ENCODE assay signal across 20 mouse cellular contexts in the genomic region with DNA sequence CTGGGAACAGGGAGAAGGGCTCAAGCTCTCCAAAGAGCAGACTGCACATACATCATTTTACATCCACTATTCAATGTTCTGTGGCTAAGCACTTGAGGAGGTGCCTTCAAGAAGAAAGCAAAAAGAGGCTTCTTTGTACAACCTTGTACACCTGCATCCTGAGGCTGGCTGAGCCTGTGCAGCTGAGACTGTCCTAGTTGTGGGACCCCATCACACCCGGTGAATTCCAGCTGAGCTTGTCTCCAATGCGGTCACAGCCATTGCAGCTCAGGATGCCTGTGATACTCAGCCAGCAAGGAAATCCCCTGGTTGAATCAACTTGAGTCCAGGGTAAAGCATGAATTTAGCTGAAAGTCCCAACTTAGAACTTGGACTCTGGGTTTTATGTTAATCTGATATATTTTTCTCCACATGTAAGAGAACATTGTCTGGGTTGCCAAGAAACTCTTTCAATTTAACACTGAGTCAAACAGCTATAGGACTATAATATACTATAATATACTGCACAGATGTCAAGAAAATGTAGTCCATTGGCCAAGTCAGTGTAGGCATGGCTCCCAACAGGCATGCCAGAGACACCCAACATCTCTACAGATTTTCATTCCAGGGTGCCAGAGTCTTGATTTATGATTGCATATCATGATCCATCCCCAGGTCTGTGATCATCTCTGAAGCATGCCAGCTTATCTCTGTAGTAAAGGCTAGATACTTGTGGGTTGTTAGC.
A peak's percentile ranks its signal among the peaks of the same experiment; 100 is the strongest.
DNase-seq lines count a peak whose midpoint lies in the region; ATAC-seq and TF ChIP-seq lines count a peak whose summit lies in the region.
"Had no signal": no experiment of that assay in that cellular context is flagged by ENCODE, and none has a peak within 500 bp of the region (broad histone marks: within the 10 kb centered on the region; RNA-seq: fewer than 3 reads in every experiment).

No protein-coding gene starts in this region.

- H3K27me3 ChIP-seq in intestine, embryonic 14.5 days (replicated peaks; ENCODE audit: control insufficient read depth, insufficient read depth, low read length): no peaks in the 10 kb centered on the region
- no peaks in the 10 kb centered on the region for H3K27me3 ChIP-seq in intestine, embryonic 15.5 days (replicated peaks)
- H3K27me3 ChIP-seq in thymus, adult 2 months (ENCODE audit: control insufficient read depth, insufficient read depth, low read length): no peaks in the 10 kb centered on the region
- H3K27me3 ChIP-seq: embryonic facial prominence, embryonic 12.5 days; forebrain, embryonic 12.5 days; heart, embryonic 13.5 days; hindbrain, embryonic 15.5 days had no signal

- DNase-seq in intestine, embryonic 14.5 days (ENCODE audit: low spot score): peak; percentile 29
- peak; percentile 28 for DNase-seq in thymus, adult 2 months
- DNase-seq in thymus, postnatal 25 days: peak; percentile 44
- no peak for DNase-seq in c-Kit-positive CD71-positive TER-119-positive erythroid progenitor cells, embryonic 14.5 days (ENCODE audit: low spot score)
- DNase-seq in gastrocnemius, postnatal 25 days: no peak
- DNase-seq in layer of hippocampus, postnatal 14 days (ENCODE audit: low spot score in 2 of 2): no peak
- DNase-seq: adrenal gland, adult 2 months; adrenal gland, postnatal 25 days; cerebellum, adult 11 months; cerebellum, adult 8-10 months; cerebellum, postnatal 14 days; embryo, embryonic 11 days; gastrocnemius, postnatal 10 days; heart, postnatal 36 days had no signal

- no peak for TF ChIP-seq CTCF in thymus, adult 2 months (IDR thresholded peaks at IDR 0.05; ENCODE audit: borderline replicate concordance, control insufficient read depth, extremely low read depth, insufficient read depth, low read length, poor library complexity)

- ATAC-seq in intestine, embryonic 14.5 days (replicated peaks; ENCODE audit: low FRiP score, low TSS enrichment, low read depth): no peak
- no peak for ATAC-seq in intestine, embryonic 15.5 days
- ATAC-seq: forebrain, embryonic 16.5 days had no signal

- H3K4me2 ChIP-seq in intestine, embryonic 14.5 days (ENCODE audit: low read length): no peak overlapping the region
- H3K4me2 ChIP-seq in intestine, embryonic 15.5 days (replicated peaks): no peak overlapping the region
- H3K4me2 ChIP-seq: embryonic facial prominence, embryonic 12.5 days; forebrain, embryonic 12.5 days; heart, embryonic 13.5 days; hindbrain, embryonic 15.5 days had no signal

- TF ChIP-seq POLR2A in thymus, adult 2 months (IDR thresholded peaks at IDR 0.05; ENCODE audit: control insufficient read depth, extremely low read depth, insufficient read depth, low read length, poor library complexity): no peak

- no peaks in the 10 kb centered on the region for H3K36me3 ChIP-seq in intestine, embryonic 14.5 days (ENCODE audit: control insufficient read depth, insufficient read depth, low read length)
- H3K36me3 ChIP-seq in intestine, embryonic 15.5 days: no peaks in the 10 kb centered on the region
- H3K36me3 ChIP-seq in thymus, adult 2 months (ENCODE audit: control insufficient read depth, insufficient read depth, low read length): no peaks in the 10 kb centered on the region
- H3K36me3 ChIP-seq: embryonic facial prominence, embryonic 12.5 days; forebrain, embryonic 12.5 days; heart, embryonic 13.5 days; hindbrain, embryonic 15.5 days had no signal

- no peaks in the 10 kb centered on the region for H3K9me3 ChIP-seq in intestine, embryonic 14.5 days (ENCODE audit: control insufficient read depth, low read length)
- H3K9me3 ChIP-seq in intestine, embryonic 15.5 days: no peaks in the 10 kb centered on the region
- H3K9me3 ChIP-seq: embryonic facial prominence, embryonic 12.5 days; forebrain, embryonic 12.5 days; heart, embryonic 13.5 days; hindbrain, embryonic 15.5 days had no signal

- H3K4me1 ChIP-seq in intestine, embryonic 14.5 days (replicated peaks; ENCODE audit: control insufficient read depth, insufficient read depth, low read length): no peaks in the 10 kb centered on the region
- H3K4me1 ChIP-seq in intestine, embryonic 15.5 days (replicated peaks): no peaks in the 10 kb centered on the region
- H3K4me1 ChIP-seq in thymus, adult 2 months (replicated peaks; ENCODE audit: control insufficient read depth, insufficient read depth, low read length): peaks cover 6% of the 10 kb centered on the region; the same call in 1 of the 2 replicates
- H3K4me1 ChIP-seq: embryonic facial prominence, embryonic 12.5 days; forebrain, embryonic 12.5 days; heart, embryonic 13.5 days; hindbrain, embryonic 15.5 days had no signal

- no peak overlapping the region for H3K27ac ChIP-seq in intestine, embryonic 14.5 days (ENCODE audit: low read depth)
- H3K27ac ChIP-seq in intestine, embryonic 15.5 days: no peak overlapping the region
- no peak overlapping the region; the same call in 1 of the 2 replicates for H3K27ac ChIP-seq in thymus, adult 2 months (ENCODE audit: control insufficient read depth, insufficient read depth, low read length)
- H3K27ac ChIP-seq: embryonic facial prominence, embryonic 12.5 days; forebrain, embryonic 12.5 days; heart, embryonic 13.5 days; hindbrain, embryonic 15.5 days had no signal

- no peak overlapping the region for H3K4me3 ChIP-seq in intestine, embryonic 14.5 days (ENCODE audit: low read depth, low read length)
- no peak overlapping the region for H3K4me3 ChIP-seq in intestine, embryonic 15.5 days (replicated peaks)
- H3K4me3 ChIP-seq in thymus, adult 2 months (ENCODE audit: control insufficient read depth, insufficient read depth, low read length): no peak overlapping the region
- H3K4me3 ChIP-seq: embryonic facial prominence, embryonic 12.5 days; forebrain, embryonic 12.5 days; heart, embryonic 13.5 days; hindbrain, embryonic 15.5 days had no signal

- WGBS in intestine, embryonic 14.5 days: 93% methylated on average over 2 of the region's 2 CpGs
- WGBS in intestine, embryonic 15.5 days: 92% methylated on average over 2 of the region's 2 CpGs
- WGBS in thymus, adult 2 months: 56% methylated on average over 2 of the region's 2 CpGs

- H3K9ac ChIP-seq in intestine, embryonic 14.5 days (ENCODE audit: low read length): no peak overlapping the region
- no peak overlapping the region for H3K9ac ChIP-seq in intestine, embryonic 15.5 days
- H3K9ac ChIP-seq: embryonic facial prominence, embryonic 12.5 days; forebrain, embryonic 12.5 days; heart, embryonic 13.5 days; hindbrain, embryonic 15.5 days had no signal

Comparison
In these comparisons a context has a peak if more than half of its experiments do, and no peak if none do; other contexts are left out.
1. DNase-seq: peak in intestine, embryonic 14.5 days (single experiment), thymus, adult 2 months (single experiment) and thymus, postnatal 25 days (single experiment); none in c-Kit-positive CD71-positive TER-119-positive erythroid progenitor cells, embryonic 14.5 days (single experiment), gastrocnemius, postnatal 25 days (single experiment) and layer of hippocampus, postnatal 14 days (0 of 2).